Mouse (Mus musculus) liver, embryonic 14.5 days (tissue): ENCODE measurements at regions not wholly inside any gene's neighbourhood (a gene's known extent, or its start where the extent isn't known, plus 50 kb on each side); places are given as distances from the start of the nearest gene placed in this dataset.

Source experiments
- ATAC-seq: fragments of 200-750 bp; cut with Nextera tagmentation; 2 replicates; pipeline ENCODE4 v1.8.0; 2017; ENCODE audit warnings: moderate number of reproducible peaks, mild to moderate bottlenecking, moderate library complexity; ENCODE audit not compliant: insufficient read depth
- DNase-seq, 3 experiments: peaks; one replicate each; pipeline ENCODE4 v3.0.0-alpha.2; 2012 to 2013; ENCODE audit warnings: low read depth in 3 of 3, low spot score in 3 of 3
- H3K27ac ChIP-seq: fragments of 300-500 bp; sonication (generic); 2 replicates; pipeline ENCODE4 v1.5.1; 2014; ENCODE audit warnings: moderate library complexity, mild to moderate bottlenecking, control low read depth, inconsistent platforms
- H3K27me3 ChIP-seq: fragments of 300-500 bp; sonication (generic); 2 replicates; pipeline ENCODE4 v1.6.1; 2014; ENCODE audit warnings: mild to moderate bottlenecking, low read length, moderate library complexity; ENCODE audit not compliant: control insufficient read depth, insufficient read depth
- H3K36me3 ChIP-seq: fragments of 300-500 bp; sonication (generic); replicated peaks from 2 replicates; pipeline ENCODE4 v1.6.1; 2014; ENCODE audit warnings: low read depth; ENCODE audit not compliant: control insufficient read depth, insufficient read depth
- H3K4me1 ChIP-seq, 2 experiments: fragments of 200-500 bp in 1 of 2; fragments of 300-500 bp in 1 of 2; sonication (generic) in 1 of 2; replicated peaks; 2 replicates each; pipeline ENCODE4 v1.6.1; 2012 to 2014; ENCODE audit warnings: antibody characterized with exemption in 1 of 2, inconsistent platforms in 1 of 2, low read length in 1 of 2; ENCODE audit not compliant: control insufficient read depth in 2 of 2, insufficient read depth in 2 of 2
- H3K4me2 ChIP-seq: fragments of 300-500 bp; sonication (generic); 2 replicates; pipeline ENCODE4 v1.6.1; 2014; ENCODE audit warnings: low read depth, mild to moderate bottlenecking, control low read depth, moderate library complexity
- H3K4me3 ChIP-seq, 2 experiments: fragments of 200-500 bp in 1 of 2; fragments of 300-500 bp in 1 of 2; sonication (generic) in 1 of 2; 2 replicates each; pipeline ENCODE4 v1.5.1; 2012 to 2014; ENCODE audit warnings: low read depth in 2 of 2, low read length in 2 of 2, mild to moderate bottlenecking in 2 of 2, control low read depth in 1 of 2, inconsistent platforms in 1 of 2, moderate library complexity in 1 of 2; ENCODE audit not compliant: insufficient read depth in 1 of 2
- H3K9ac ChIP-seq: fragments of 300-500 bp; sonication (generic); replicated peaks from 2 replicates; pipeline ENCODE4 v1.6.1; 2014; ENCODE audit warnings: mild to moderate bottlenecking, control low read depth, moderate library complexity
- H3K9me3 ChIP-seq: fragments of 300-500 bp; sonication (generic); 2 replicates; pipeline ENCODE4 v1.6.1; 2016; ENCODE audit warnings: low read length, mixed read lengths; ENCODE audit not compliant: control insufficient read depth
- CTCF ChIP-seq: IDR thresholded peaks from 2 replicates; pipeline ENCODE4 v1.5.1; 2016; ENCODE audit warnings: antibody characterized with exemption, low read depth, control low read depth
- EP300 ChIP-seq: IDR thresholded peaks from 2 replicates; pipeline ENCODE4 v1.6.1; 2016; ENCODE audit warnings: antibody characterized with exemption, low read depth
- WGBS: fragments of 180-500 bp; shearing (Covaris S2); extraction: QIAGEN DNeasy Blood & Tissue Kit; methylation state at CpG from one replicate; pipeline ENCODE4 v1.1.7; 2014; ENCODE audit not compliant: insufficient replicate concordance; 5-methylcytosine and 5-hydroxymethylcytosine counted together

- Histone ChIP-seq H3K9ac (no peak overlapping the region), H3K9me3 (no peaks in the 10 kb centered on the region), H3K27ac (no peak overlapping the region), H3K27me3 (no peaks in the 10 kb centered on the region), H3K4me1 (no peaks in the 10 kb centered on the region), H3K4me2 (no peak overlapping the region), H3K4me3 (no peak overlapping the region), H3K36me3 (no peaks in the 10 kb centered on the region)
- WGBS = 59% methylated on average over 4 of the region's 4 CpGs
- ATAC-seq (no peak), DNase-seq (no peak)
- TF ChIP-seq EP300 (no peak), CTCF (no peak)
These were observed 72.6 kb downstream of the Icos start for GRCm38 (mm10) chr1:61050346-61050745.

DNA sequence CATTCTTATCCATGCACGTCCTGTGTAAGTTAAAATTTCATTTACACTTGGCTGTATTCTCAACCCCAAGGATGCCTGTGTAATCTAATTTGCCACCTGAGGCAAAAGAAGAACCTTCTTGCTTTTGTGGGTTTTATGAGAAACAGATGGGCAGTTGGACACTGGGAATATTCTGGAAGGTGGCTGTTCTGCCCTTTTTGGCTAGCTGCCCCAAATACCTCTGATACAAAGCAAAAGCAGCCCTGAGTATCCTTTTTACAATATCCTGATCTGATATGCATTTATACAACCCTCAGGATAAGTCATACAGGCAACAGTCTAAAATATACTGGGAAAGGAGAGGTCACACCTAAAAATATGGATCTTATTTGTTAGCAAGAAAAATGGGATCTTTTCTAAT is 75.9 kb downstream of the Icos start:
- no peak overlapping the region for H3K27ac ChIP-seq
- H3K4me1 ChIP-seq = no peaks in the 10 kb centered on the region
- H3K9me3 ChIP-seq = no peaks in the 10 kb centered on the region
- ATAC-seq (no peak), DNase-seq (no peak)
- H3K4me2 ChIP-seq = no peak overlapping the region
- 45% methylated on average over 1 of the region's 1 CpGs for WGBS
- no peaks in the 10 kb centered on the region for H3K36me3 ChIP-seq
- H3K9ac ChIP-seq = no peak overlapping the region
- TF ChIP-seq CTCF (no peak), EP300 (no peak)
- no peaks in the 10 kb centered on the region for H3K27me3 ChIP-seq
- H3K4me3 ChIP-seq = no peak overlapping the region

- Histone ChIP-seq H3K4me1 (no peaks in the 10 kb centered on the region), H3K9ac (no peak overlapping the region), H3K27me3 (no peaks in the 10 kb centered on the region), H3K36me3 (no peaks in the 10 kb centered on the region), H3K27ac (no peak overlapping the region), H3K9me3 (no peaks in the 10 kb centered on the region), H3K4me3 (no peak overlapping the region), H3K4me2 (no peak overlapping the region)
- ATAC-seq = no peak
- DNase-seq = no peak
- TF ChIP-seq EP300 = no peak
- TF ChIP-seq CTCF = no peak
- 63% methylated on average over 6 of the region's 6 CpGs for WGBS
These were observed 76.7 kb downstream of the Icos start for GRCm38 (mm10) chr1:61054391-61054790.

- TF ChIP-seq EP300 (no peak), CTCF (peak; percentile 43)
- no peaks in the 10 kb centered on the region for H3K9me3 ChIP-seq
- H3K4me2 ChIP-seq = no peak overlapping the region
- H3K36me3 ChIP-seq = no peaks in the 10 kb centered on the region
- no peaks in the 10 kb centered on the region for H3K27me3 ChIP-seq
- no peaks in the 10 kb centered on the region for H3K4me1 ChIP-seq
- H3K4me3 ChIP-seq = no peak overlapping the region
- H3K27ac ChIP-seq = no peak overlapping the region
- WGBS = 4% methylated on average over 8 of the region's 8 CpGs
- DNase-seq = no peak
- no peak for ATAC-seq
- no peak overlapping the region for H3K9ac ChIP-seq
These were observed 77.4 kb downstream of the Icos start for GRCm38 (mm10) chr1:61055176-61055575.

DNA sequence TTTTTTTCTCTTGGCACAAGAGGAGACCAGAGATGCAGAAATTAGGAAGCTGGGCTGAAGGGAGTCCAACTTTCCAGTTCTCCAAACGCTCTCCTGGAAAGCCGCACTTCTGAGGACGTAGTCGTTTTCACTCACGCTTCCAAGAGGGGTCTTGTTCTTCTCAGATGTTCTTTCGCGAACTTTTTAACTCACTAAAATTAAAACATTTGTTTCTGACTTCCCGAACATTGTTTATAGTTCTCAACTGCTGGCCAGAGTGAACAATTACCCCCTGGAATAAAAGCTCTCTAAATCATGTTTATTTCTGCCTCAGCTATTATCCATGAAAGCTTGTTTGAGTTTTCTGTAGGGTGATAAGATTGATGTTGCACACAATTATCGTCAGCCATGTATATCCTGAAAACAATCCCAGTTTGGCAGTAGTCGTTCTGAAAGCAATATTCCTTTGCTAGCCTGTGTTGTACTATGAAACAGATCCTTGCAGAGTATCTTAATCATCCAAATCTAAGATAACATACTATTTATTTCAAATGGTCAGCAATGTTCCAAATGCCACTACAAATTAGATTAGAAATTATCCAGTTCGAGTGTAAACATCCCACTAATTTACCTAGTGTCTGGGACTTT is 82.3 kb downstream of the Icos start:
- no peak for ATAC-seq
- H3K27ac ChIP-seq = no peak overlapping the region
- 60% methylated on average over 11 of the region's 11 CpGs for WGBS
- H3K4me3 ChIP-seq = no peak overlapping the region
- TF ChIP-seq CTCF (no peak), EP300 (no peak)
- H3K4me2 ChIP-seq = no peak overlapping the region
- H3K36me3 ChIP-seq = no peaks in the 10 kb centered on the region
- H3K9ac ChIP-seq = no peak overlapping the region
- no peak for DNase-seq
- H3K27me3 ChIP-seq = no peaks in the 10 kb centered on the region
- H3K9me3 ChIP-seq = no peaks in the 10 kb centered on the region
- no peaks in the 10 kb centered on the region for H3K4me1 ChIP-seq
